Mouse (Mus musculus): Measurements from ENCODE around the gene Gpank1. TPM values are rescaled to one million over a fixed set of nuclear protein-coding genes. Genes with fewer than 3 reads are reported as not detected.
A peak's percentile ranks its signal among the peaks of the same experiment; 100 is the strongest.

Gpank1 gene
- polyA plus RNA-seq, 1 experiment from 2014 or later = 20.3 TPM

- WGBS = 21% methylated on average over 12 of the region's 12 CpGs
- Histone ChIP-seq H3K36me3 (peaks cover 21% of the 10 kb centered on the region), H3K9me3 (replicated peaks) (no peaks in the 10 kb centered on the region), H3K4me1 (peaks cover 34% of the 10 kb centered on the region), H3K27ac (peak overlapping the region; percentile 99), H3K4me3 (replicated peaks) (peak overlapping the region; percentile 84), H3K4me2 (peak overlapping the region; percentile 89), H3K9ac (peak overlapping the region; percentile 44), H3K27me3 (no peaks in the 10 kb centered on the region)
- ATAC-seq (replicated peaks; ENCODE audit: low FRiP score) = peak; percentile 90; the same call in 1 of the 2 replicates
Measured at GRCm38 (mm10) chr17:35165451-35166155, 44.3 kb downstream of the Gpank1 start.

- Histone ChIP-seq H3K27me3 (no peaks in the 10 kb centered on the region), H3K4me2 (peak overlapping the region; percentile 89), H3K4me3 (replicated peaks) (peak overlapping the region; percentile 84), H3K4me1 (peaks cover 32% of the 10 kb centered on the region), H3K36me3 (peaks cover 13% of the 10 kb centered on the region), H3K9me3 (replicated peaks) (no peaks in the 10 kb centered on the region), H3K27ac (peak overlapping the region; percentile 99), H3K9ac (peak overlapping the region; percentile 44; the same call in 1 of the 2 replicates)
- ATAC-seq (replicated peaks; ENCODE audit: low FRiP score) = no peak
- 67% methylated on average over 8 of the region's 8 CpGs for WGBS
Measured at GRCm38 (mm10) chr17:35166352-35167035, 45.2 kb downstream of the Gpank1 start.

- Histone ChIP-seq H3K27me3 (no peaks in the 10 kb centered on the region), H3K36me3 (no peaks in the 10 kb centered on the region), H3K9me3 (replicated peaks) (no peaks in the 10 kb centered on the region), H3K4me1 (peaks cover 19% of the 10 kb centered on the region), H3K27ac (no peak overlapping the region), H3K4me2 (no peak overlapping the region), H3K9ac (no peak overlapping the region), H3K4me3 (replicated peaks) (no peak overlapping the region)
- no peak for ATAC-seq (replicated peaks; ENCODE audit: low FRiP score)
- 83% methylated on average over 7 of the region's 7 CpGs for WGBS
Measured at GRCm38 (mm10) chr17:35167794-35168193, 46.5 kb downstream of the Gpank1 start.

- WGBS = 19% methylated on average over 4 of the region's 4 CpGs
- Histone ChIP-seq H3K27ac (0 out of 2 replicates have a peak overlapping the region, but pooled peaks have one; percentile 39), H3K4me1 (peaks cover 13% of the 10 kb centered on the region), H3K9me3 (replicated peaks) (no peaks in the 10 kb centered on the region), H3K4me2 (no peak overlapping the region), H3K36me3 (no peaks in the 10 kb centered on the region), H3K27me3 (no peaks in the 10 kb centered on the region), H3K4me3 (replicated peaks) (no peak overlapping the region), H3K9ac (no peak overlapping the region)
- no peak for ATAC-seq (replicated peaks; ENCODE audit: low FRiP score)
Measured at GRCm38 (mm10) chr17:35168541-35169207, 47.4 kb downstream of the Gpank1 start.

GRCm38 (mm10) chr17:35172445-35173234 is 51.4 kb downstream of the Gpank1 start:
- Histone ChIP-seq H3K4me1 (0 out of 2 replicates have a peak, but pooled peaks cover 2% of the 10 kb centered on the region), H3K27me3 (no peaks in the 10 kb centered on the region), H3K9ac (no peak overlapping the region), H3K4me2 (no peak overlapping the region), H3K36me3 (no peaks in the 10 kb centered on the region), H3K27ac (no peak overlapping the region), H3K4me3 (replicated peaks) (no peak overlapping the region), H3K9me3 (replicated peaks) (no peaks in the 10 kb centered on the region)
- 75% methylated on average over 11 of the region's 11 CpGs for WGBS
- ATAC-seq (replicated peaks; ENCODE audit: low FRiP score) = no peak

GRCm38 (mm10) chr17:35173329-35173728 is 52.1 kb downstream of the Gpank1 start:
- H3K27ac ChIP-seq = peak overlapping the region; percentile 57
- whole genome bisulfite sequencing = 79% methylated on average over 3 of the region's 3 CpGs

More at GRCm38 (mm10) chr17:35173329-35173728, 52.1 kb downstream of the Gpank1 start:
- Histone ChIP-seq H3K9ac (0 out of 2 replicates have a peak overlapping the region, but pooled peaks have one; percentile 29), H3K36me3 (no peaks in the 10 kb centered on the region), H3K27me3 (no peaks in the 10 kb centered on the region), H3K9me3 (replicated peaks) (no peaks in the 10 kb centered on the region), H3K4me3 (replicated peaks) (no peak overlapping the region), H3K4me2 (no peak overlapping the region), H3K4me1 (0 out of 2 replicates have a peak, but pooled peaks cover 2% of the 10 kb centered on the region)
- ATAC-seq (replicated peaks; ENCODE audit: low FRiP score) = no peak

Other genes with a start within 250 kb of the Gpank1 start
- gene Zbtb12, start 242.0 kb upstream of the Gpank1 start, polyA plus RNA-seq (2015; fragmentation: Nextera tagmentation; extraction: Ambion mirVana) = 5.0 TPM in 2 replicates
- gene Gm20547, start 239.4 kb upstream of the Gpank1 start, polyA plus RNA-seq (2015; fragmentation: Nextera tagmentation; extraction: Ambion mirVana) = not detected in 2 replicates
- 2.6 and 3.6 TPM in 2 replicates for gene C2, start 223.2 kb upstream of the Gpank1 start, polyA plus RNA-seq (2015; fragmentation: Nextera tagmentation; extraction: Ambion mirVana)
- gene Ehmt2, start 223.0 kb upstream of the Gpank1 start, polyA plus RNA-seq (2015; fragmentation: Nextera tagmentation; extraction: Ambion mirVana) = 80.1 and 93.7 TPM in 2 replicates
- gene Slc44a4, start 207.0 kb upstream of the Gpank1 start, polyA plus RNA-seq (2015; fragmentation: Nextera tagmentation; extraction: Ambion mirVana) = 12.4 and 13.0 TPM in 2 replicates
- gene Neu1, start 190.2 kb upstream of the Gpank1 start, polyA plus RNA-seq (2015; fragmentation: Nextera tagmentation; extraction: Ambion mirVana) = 33.7 and 37.0 TPM in 2 replicates
- gene Hspa1b, start 162.2 kb upstream of the Gpank1 start, polyA plus RNA-seq (2015; fragmentation: Nextera tagmentation; extraction: Ambion mirVana) = 0.49 and 0.53 TPM in 2 replicates
- gene Gm20481, start 151.5 kb upstream of the Gpank1 start, polyA plus RNA-seq (2015; fragmentation: Nextera tagmentation; extraction: Ambion mirVana) = not detected in 2 replicates
- 7.8 and 8.4 TPM in 2 replicates for gene Hspa1a, start 149.3 kb upstream of the Gpank1 start, polyA plus RNA-seq (2015; fragmentation: Nextera tagmentation; extraction: Ambion mirVana)
- 0.81 and 1.6 TPM in 2 replicates for gene Hspa1l, start 148.8 kb upstream of the Gpank1 start, polyA plus RNA-seq (2015; fragmentation: Nextera tagmentation; extraction: Ambion mirVana)
- 229 and 231 TPM in 2 replicates for gene Lsm2, start 139.6 kb upstream of the Gpank1 start, polyA plus RNA-seq (2015; fragmentation: Nextera tagmentation; extraction: Ambion mirVana)
- gene Vars, start 120.5 kb upstream of the Gpank1 start, polyA plus RNA-seq (2015; fragmentation: Nextera tagmentation; extraction: Ambion mirVana) = 128 and 140 TPM in 2 replicates
- gene Vwa7, start 104.9 kb upstream of the Gpank1 start, polyA plus RNA-seq (2015; fragmentation: Nextera tagmentation; extraction: Ambion mirVana) = 0.19 and 0.29 TPM in 2 replicates
- 6.2 and 6.8 TPM in 2 replicates for gene Sapcd1, start 93.4 kb upstream of the Gpank1 start, polyA plus RNA-seq (2015; fragmentation: Nextera tagmentation; extraction: Ambion mirVana)
- 5.2 and 5.4 TPM in 2 replicates for gene Msh5, start 74.7 kb upstream of the Gpank1 start, polyA plus RNA-seq (2015; fragmentation: Nextera tagmentation; extraction: Ambion mirVana)
- 300 and 320 TPM in 2 replicates for gene Clic1, start 71.5 kb upstream of the Gpank1 start, polyA plus RNA-seq (2015; fragmentation: Nextera tagmentation; extraction: Ambion mirVana)
- gene Ddah2, start 62.4 kb upstream of the Gpank1 start, polyA plus RNA-seq (2015; fragmentation: Nextera tagmentation; extraction: Ambion mirVana) = 324 and 356 TPM in 2 replicates
- gene Ly6g6c, start 56.1 kb upstream of the Gpank1 start, polyA plus RNA-seq (2015; fragmentation: Nextera tagmentation; extraction: Ambion mirVana) = 1.6 TPM in 1 of 2 replicates, not detected in the other
- 0.41 and 0.52 TPM in 2 replicates for gene Mpig6b, start 55.3 kb upstream of the Gpank1 start, polyA plus RNA-seq (2015; fragmentation: Nextera tagmentation; extraction: Ambion mirVana)
- 1.2 and 1.6 TPM in 2 replicates for gene Ly6g6e, start 44.6 kb upstream of the Gpank1 start, polyA plus RNA-seq (2015; fragmentation: Nextera tagmentation; extraction: Ambion mirVana)
- gene Ly6g6d, start 43.4 kb upstream of the Gpank1 start, polyA plus RNA-seq (2015; fragmentation: Nextera tagmentation; extraction: Ambion mirVana) = 5.0 and 6.0 TPM in 2 replicates
- not detected in 2 replicates for gene Ly6g6f, start 35.8 kb upstream of the Gpank1 start, polyA plus RNA-seq (2015; fragmentation: Nextera tagmentation; extraction: Ambion mirVana)
- 94.7 and 103 TPM in 2 replicates for gene Abhd16a, start 32.2 kb upstream of the Gpank1 start, polyA plus RNA-seq (2015; fragmentation: Nextera tagmentation; extraction: Ambion mirVana)
- not detected in 2 replicates for gene Ly6g5c, start 13.2 kb upstream of the Gpank1 start, polyA plus RNA-seq (2015; fragmentation: Nextera tagmentation; extraction: Ambion mirVana)
- 0.99 and 1.9 TPM in 2 replicates for gene Ly6g5b, start 6.0 kb upstream of the Gpank1 start, polyA plus RNA-seq (2015; fragmentation: Nextera tagmentation; extraction: Ambion mirVana)
- gene Csnk2b, start 598 bp downstream of the Gpank1 start, polyA plus RNA-seq (2015; fragmentation: Nextera tagmentation; extraction: Ambion mirVana) = 281 and 284 TPM in 2 replicates
- gene D17H6S53E, start 4.9 kb downstream of the Gpank1 start, polyA plus RNA-seq (2015; fragmentation: Nextera tagmentation; extraction: Ambion mirVana) = 10.5 and 12.2 TPM in 2 replicates
- 21.0 and 25.7 TPM in 2 replicates for gene Apom, start 10.6 kb downstream of the Gpank1 start, polyA plus RNA-seq (2015; fragmentation: Nextera tagmentation; extraction: Ambion mirVana)
- 56.1 and 64.9 TPM in 2 replicates for gene Bag6, start 13.7 kb downstream of the Gpank1 start, polyA plus RNA-seq (2015; fragmentation: Nextera tagmentation; extraction: Ambion mirVana)
- 176 and 209 TPM in 2 replicates for gene Prrc2a, start 43.4 kb downstream of the Gpank1 start, polyA plus RNA-seq (2015; fragmentation: Nextera tagmentation; extraction: Ambion mirVana)
- 8.8 and 9.2 TPM in 2 replicates for gene Aif1, start 54.6 kb downstream of the Gpank1 start, polyA plus RNA-seq (2015; fragmentation: Nextera tagmentation; extraction: Ambion mirVana)
- 12.1 and 13.7 TPM in 2 replicates for gene Lst1, start 67.0 kb downstream of the Gpank1 start, polyA plus RNA-seq (2015; fragmentation: Nextera tagmentation; extraction: Ambion mirVana)
- gene Ltb, start 73.0 kb downstream of the Gpank1 start, polyA plus RNA-seq (2015; fragmentation: Nextera tagmentation; extraction: Ambion mirVana) = 0.53 and 0.72 TPM in 2 replicates
- 0.12 TPM in 1 of 2 replicates, not detected in the other for gene Tnf, start 80.6 kb downstream of the Gpank1 start, polyA plus RNA-seq (2015; fragmentation: Nextera tagmentation; extraction: Ambion mirVana)
- gene Lta, start 83.9 kb downstream of the Gpank1 start, polyA plus RNA-seq (2015; fragmentation: Nextera tagmentation; extraction: Ambion mirVana) = 0.10 TPM in 1 of 2 replicates, not detected in the other
- 0.65 and 0.69 TPM in 2 replicates for gene Gm16181, start 99.4 kb downstream of the Gpank1 start, polyA plus RNA-seq (2015; fragmentation: Nextera tagmentation; extraction: Ambion mirVana)
- gene Atp6v1g2, start 112.2 kb downstream of the Gpank1 start, polyA plus RNA-seq (2015; fragmentation: Nextera tagmentation; extraction: Ambion mirVana) = 6.2 and 6.4 TPM in 2 replicates
- 11.3 and 12.4 TPM in 2 replicates for gene Nfkbil1, start 114.3 kb downstream of the Gpank1 start, polyA plus RNA-seq (2015; fragmentation: Nextera tagmentation; extraction: Ambion mirVana)
- 531 and 538 TPM in 2 replicates for gene Ddx39b, start 120.3 kb downstream of the Gpank1 start, polyA plus RNA-seq (2015; fragmentation: Nextera tagmentation; extraction: Ambion mirVana)
- 64.5 and 66.1 TPM in 2 replicates for gene H2-D1, start 141.3 kb downstream of the Gpank1 start, polyA plus RNA-seq (2015; fragmentation: Nextera tagmentation; extraction: Ambion mirVana)
- gene H2-Q1, start 198.9 kb downstream of the Gpank1 start, polyA plus RNA-seq (2015; fragmentation: Nextera tagmentation; extraction: Ambion mirVana) = 0.13 TPM in 1 of 2 replicates, not detected in the other
- gene H2-Q2, start 220.8 kb downstream of the Gpank1 start, polyA plus RNA-seq (2015; fragmentation: Nextera tagmentation; extraction: Ambion mirVana) = 0.64 and 0.80 TPM in 2 replicates